Mouse (Mus musculus) thymus, postnatal 10 days (tissue): ENCODE measurements around the gene Pcbp1.
"Not testable (repeated sequence)": the region's sequence is repeated elsewhere in the genome, so short reads cannot be mapped to it uniquely, and the experiment has no call there.

Source experiments
- DNase-seq, 2 experiments: peaks; one replicate each; pipeline ENCODE4 v3.0.0; 2021; ENCODE audit warnings: low spot score in 2 of 2

Pcbp1 gene

DNA sequence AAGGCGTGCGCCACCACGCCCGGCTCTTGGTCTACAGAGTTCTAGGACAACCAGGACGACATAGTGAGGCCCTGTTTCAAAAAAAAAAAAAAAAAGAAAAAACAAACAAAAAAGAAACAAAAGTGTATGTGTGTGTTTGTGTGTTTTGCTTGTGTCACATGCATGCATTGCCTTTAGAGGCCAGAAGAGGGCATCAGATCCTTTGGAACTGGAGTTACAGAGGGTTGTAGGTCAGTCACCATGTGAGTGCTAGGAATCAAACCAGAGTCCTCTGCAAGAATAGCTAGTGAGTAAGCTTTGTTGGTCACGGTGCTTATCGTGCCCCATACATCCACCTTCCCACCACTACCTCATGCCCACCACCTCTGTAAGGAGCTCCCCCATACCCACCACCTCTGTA is 31.4 kb downstream of the Pcbp1 start:
- no peak for DNase-seq

- no peak for DNase-seq
Measured at GRCm38 (mm10) chr6:86493469-86494263, 32.5 kb downstream of the Pcbp1 start.

DNA sequence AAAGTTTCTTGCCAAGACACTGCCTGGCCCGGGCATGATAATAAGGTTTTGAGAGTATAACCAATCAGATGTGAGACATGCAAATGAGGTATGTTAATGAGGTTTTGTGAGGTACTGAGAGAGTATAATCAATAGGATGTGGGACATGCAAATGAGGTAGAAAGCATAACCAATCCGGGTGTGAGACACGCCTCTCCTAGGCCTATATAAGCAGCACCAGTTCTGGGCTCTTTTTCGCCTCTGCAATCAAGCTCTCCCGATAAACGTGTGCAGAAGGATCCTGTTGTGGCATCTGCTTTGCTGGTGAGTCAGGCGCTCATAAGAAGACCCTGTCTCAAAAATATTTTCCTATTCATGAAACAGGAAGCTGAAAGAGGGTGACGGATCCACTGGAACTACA is 35.7 kb downstream of the Pcbp1 start:
- not testable (repeated sequence) for DNase-seq

- no peak for DNase-seq
Measured at GRCm38 (mm10) chr6:86489945-86490344, 36.2 kb downstream of the Pcbp1 start.

DNA sequence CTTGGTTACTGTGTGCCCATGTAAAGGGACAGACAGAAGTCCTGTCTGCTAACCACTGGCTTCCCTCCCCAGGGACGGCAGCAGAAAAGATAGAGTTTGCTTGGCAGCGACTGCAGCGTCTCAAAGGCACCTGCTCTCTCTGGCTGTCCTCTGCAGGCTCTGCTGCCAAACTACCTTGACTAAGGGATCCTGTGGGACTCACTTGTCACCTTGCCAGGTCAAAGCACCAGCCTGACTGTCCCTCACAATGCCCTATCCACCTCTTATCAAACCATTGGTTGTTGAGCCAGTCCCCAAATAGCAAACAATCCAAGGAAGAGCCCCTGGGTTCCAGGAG is 38.0 kb downstream of the Pcbp1 start:
- DNase-seq = peak in 1 of 2 experiments; percentile 24

- DNase-seq = peak; percentile 82 to 87
Measured at GRCm38 (mm10) chr6:86487358-86488148, 38.6 kb downstream of the Pcbp1 start.

GRCm38 (mm10) chr6:86485943-86486640 is 40.0 kb downstream of the Pcbp1 start:
- DNase-seq = no peak

DNA sequence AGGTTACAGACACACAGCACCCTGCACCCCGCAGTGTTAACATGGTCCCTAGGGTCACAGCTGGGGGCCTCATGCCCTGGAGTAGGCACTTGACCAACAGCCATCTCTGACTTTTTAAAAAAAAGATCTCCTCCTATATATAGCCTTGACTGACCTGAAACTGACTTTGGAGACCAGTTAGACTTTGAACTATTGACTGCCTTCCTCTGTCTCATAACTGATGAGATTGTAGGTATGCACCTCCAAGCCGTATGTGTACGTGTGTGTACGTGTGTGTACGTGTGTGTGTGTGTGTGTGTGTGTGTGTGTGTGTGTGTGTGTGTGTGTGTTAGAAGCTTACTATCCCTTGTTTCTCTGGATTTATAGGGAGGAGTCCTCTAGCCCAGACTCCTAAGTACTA is 44.2 kb downstream of the Pcbp1 start:
- DNase-seq = no peak

DNA sequence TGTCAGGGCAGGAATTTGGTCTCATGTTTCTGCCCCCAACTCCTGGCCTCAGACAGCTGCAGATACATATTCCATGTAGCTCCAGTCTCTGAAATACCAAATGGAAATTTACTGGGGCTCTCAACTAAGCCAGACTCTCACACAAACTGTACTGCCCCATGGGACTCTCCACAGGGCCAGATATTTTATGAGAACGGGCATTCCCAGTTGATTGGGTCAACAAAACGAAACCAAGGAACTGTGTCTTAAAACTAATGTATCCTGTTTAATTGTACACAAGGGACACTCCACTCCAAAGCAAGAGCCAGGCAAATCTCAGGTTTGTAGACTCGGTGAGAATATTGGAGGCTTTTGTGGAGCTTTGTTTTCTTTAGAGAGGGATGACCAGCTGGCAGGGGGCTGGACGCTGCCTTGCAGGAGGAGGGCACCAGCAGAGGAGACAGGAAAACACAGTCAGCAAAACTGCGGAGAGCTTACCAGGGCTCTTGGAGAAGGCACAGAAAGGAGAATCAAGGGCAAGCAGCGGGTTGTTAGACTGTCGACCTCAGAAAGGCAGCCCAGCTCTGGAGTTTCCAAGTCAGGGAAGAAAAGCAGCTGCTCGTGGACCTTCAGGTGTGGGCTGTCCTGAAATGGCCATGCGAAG is 45.8 kb downstream of the Pcbp1 start:
- DNase-seq = no peak

- DNase-seq = no peak
Measured at GRCm38 (mm10) chr6:86479816-86480188, 46.3 kb downstream of the Pcbp1 start.

DNA sequence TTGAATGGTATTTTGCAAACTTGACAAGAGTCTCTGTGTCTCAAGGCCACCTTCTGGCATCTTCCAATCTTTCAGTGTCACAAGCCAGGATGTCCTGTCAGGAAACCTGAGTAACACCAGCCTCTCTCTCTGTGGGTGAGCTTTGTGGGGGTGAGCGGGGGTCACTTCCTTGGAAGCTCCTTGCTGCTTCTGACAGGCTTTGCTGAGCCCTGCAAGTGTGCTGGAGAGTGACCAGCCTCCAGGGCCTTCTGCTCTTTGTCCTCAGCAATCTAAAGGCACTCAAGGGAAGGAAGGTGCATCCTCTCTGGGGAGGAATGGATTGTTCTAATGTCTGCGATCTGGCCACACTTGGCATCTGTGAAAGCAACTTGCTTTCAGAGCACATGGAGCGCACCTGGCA is 46.8 kb downstream of the Pcbp1 start:
- no peak for DNase-seq

DNA sequence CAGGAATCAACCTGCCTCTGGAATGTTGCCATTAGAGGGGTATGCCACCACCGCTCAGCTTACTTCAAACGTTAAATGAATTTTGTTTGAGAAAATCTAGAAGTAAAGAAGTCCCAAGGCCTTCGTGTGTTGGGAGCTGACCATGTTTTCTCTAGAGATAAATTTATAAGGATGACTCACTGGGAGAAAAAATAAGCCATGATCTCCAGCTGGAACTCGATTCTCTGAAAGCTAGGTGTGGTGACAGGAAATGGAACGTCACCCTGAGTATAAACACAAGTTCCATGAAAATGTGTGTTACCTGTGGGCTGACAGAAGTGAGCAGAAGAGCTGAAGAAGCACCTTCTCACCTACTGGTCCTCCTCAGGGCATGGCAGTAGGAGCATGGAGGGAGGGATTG is 49.2 kb downstream of the Pcbp1 start:
- no peak for DNase-seq

DNA sequence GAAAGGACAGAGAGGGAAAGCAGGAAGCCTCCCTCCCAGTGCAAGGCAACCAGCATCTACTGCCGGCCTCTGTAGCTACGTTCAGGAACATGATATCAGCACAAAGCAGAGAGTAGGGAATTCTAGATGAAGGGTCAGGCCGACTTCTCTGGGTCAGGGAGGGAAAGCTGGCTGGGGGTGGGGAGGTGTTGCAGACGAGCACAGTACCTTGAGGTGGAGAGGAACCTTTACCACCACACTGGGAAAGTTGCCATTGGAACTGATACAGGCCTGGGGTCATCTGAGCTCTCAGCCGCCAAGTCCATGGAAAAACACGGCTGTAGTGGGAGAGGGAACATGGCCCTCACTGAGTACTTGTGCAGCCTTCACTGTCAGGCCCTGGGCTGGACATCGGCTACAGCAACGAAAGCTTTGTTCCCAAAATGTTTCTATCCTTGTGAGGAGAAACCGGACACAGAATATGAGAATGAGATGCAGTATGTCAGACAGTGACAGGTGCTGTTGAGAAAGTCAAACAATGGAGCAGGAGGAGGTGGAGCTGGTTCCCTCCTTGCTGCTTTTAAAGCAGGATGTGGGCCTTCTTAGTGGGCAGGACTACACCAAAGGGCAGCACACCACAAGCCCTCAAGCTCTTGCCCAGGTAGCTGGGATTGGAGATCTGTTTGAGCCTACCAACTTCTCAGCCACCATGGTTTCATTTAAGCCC is 50.5 kb downstream of the Pcbp1 start:
- no peak for DNase-seq

DNA sequence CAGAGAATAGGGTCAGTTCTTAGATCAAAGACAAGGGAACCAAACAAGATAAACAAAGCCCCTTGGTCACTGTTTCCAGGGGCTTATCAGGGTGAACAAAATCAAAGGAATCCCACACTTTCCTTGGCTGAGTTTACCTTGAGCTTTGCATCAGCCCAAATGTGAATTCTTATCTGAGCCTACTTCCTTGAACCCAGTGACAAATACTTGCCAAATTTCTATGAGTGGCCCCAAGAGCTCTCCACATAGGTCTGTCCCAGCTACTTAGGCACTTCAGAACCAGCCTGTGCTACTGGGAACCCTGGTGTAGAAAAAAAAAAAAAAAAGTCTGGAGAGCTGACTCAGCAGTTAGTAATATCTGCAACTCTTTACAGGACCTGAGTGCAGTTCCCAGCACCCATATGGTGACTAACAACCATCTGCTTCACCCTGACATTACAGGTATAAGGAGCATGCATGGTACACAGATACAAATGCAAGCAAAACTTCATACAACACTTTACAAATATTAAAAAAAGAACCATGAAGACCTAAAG is 51.4 kb downstream of the Pcbp1 start:
- DNase-seq = no peak
